Mouse (Mus musculus) erythroblast, embryonic 14.5 days (primary cell): Measurements from ENCODE around the gene Ece1.

Experiments
- GATA1 ChIP-seq: IDR thresholded peaks from 2 replicates; pipeline ENCODE4 v1.6.1; 2012; ENCODE audit warnings: low read length, inconsistent platforms, mixed read lengths
- TAL1 ChIP-seq: IDR thresholded peaks from 3 replicates; pipeline ENCODE4 v1.6.1; 2012; ENCODE audit warnings: low read length, inconsistent platforms, mixed read lengths

- TF ChIP-seq GATA1, result no peak
- TF ChIP-seq TAL1, result no peak
Measured at GRCm38 (mm10) chr4:137819487-137819886, 42.5 kb upstream of the Ece1 start.
